Mouse (Mus musculus): ENCODE measurements around the gene Bysl.

DNA sequence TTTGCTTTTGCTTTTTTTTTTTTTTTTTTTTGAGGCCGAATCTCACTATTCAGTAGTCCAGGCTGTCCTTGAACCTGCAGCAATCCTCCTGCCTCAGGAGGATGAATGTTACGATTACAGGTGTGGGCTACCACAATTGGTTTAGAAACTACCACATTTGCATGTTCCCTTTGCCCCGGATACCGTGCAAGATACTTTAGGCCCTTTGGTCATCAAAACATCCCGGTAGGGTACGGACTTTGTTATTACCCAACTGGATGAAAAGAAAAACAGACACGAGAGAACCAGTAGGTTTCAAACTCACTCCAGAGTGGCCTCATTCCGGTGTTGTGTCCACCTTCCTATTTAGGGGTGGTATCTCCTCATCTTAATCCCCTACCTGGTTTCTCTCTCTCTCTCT, 22.8 kb downstream of the Bysl start:
- no peak for TF ChIP-seq CTCF (IDR thresholded peaks at IDR 0.05; ENCODE audit: low read depth, low read length)
- TF ChIP-seq POLR2AphosphoS5 (IDR thresholded peaks at IDR 0.05; ENCODE audit: insufficient replicate concordance, low read depth, low read length): no peak
